Mouse (Mus musculus): ENCODE results near the gene Zmiz1. TPM values are rescaled to one million over a fixed set of nuclear protein-coding genes. Genes with fewer than 3 reads are reported as not detected.
A peak's percentile ranks its signal among the peaks of the same experiment; 100 is the strongest.

Gene Zmiz1
- polyA plus RNA-seq, 1 experiment from 2014 or later = 6.1 TPM

GRCm38 (mm10) chr14:25693271-25693887 is 234.4 kb downstream of the Zmiz1 start:
- H3K4me2 ChIP-seq (ENCODE audit: low read depth, low read length) = peak overlapping the region; percentile 94
- H3K27me3 ChIP-seq (ENCODE audit: control insufficient read depth, insufficient read depth, low read depth, low read length) = no peaks in the 10 kb centered on the region
- H3K36me3 ChIP-seq (ENCODE audit: control insufficient read depth, insufficient read depth) = no peaks in the 10 kb centered on the region; the same call in 1 of the 2 replicates
- H3K9ac ChIP-seq (ENCODE audit: low read depth, low read length) = peak overlapping the region; percentile 30; the same call in 1 of the 2 replicates
- H3K4me3 ChIP-seq (ENCODE audit: low read depth, low read length) = peak overlapping the region; percentile 82
- H3K27ac ChIP-seq (ENCODE audit: low read length) = no peak overlapping the region
- ATAC-seq (ENCODE audit: low read depth) = peak; percentile 1; the same call in 1 of the 2 replicates
- peaks cover 16% of the 10 kb centered on the region for H3K4me1 ChIP-seq (ENCODE audit: control insufficient read depth, low read depth, low read length)
- H3K9me3 ChIP-seq (replicated peaks; ENCODE audit: control insufficient read depth, low read length) = no peaks in the 10 kb centered on the region
- 51% methylated on average over 6 of the region's 6 CpGs for WGBS (ENCODE audit: insufficient replicate concordance)

- peaks cover 16% of the 10 kb centered on the region for H3K4me1 ChIP-seq (ENCODE audit: control insufficient read depth, low read depth, low read length)
- peak; percentile 93 for ATAC-seq (ENCODE audit: low read depth)
- WGBS (ENCODE audit: insufficient replicate concordance) = under 1% methylated on average over 63 of the region's 70 CpGs
These were observed 235.0 kb downstream of the Zmiz1 start, which contains the start of gene Ppif for GRCm38 (mm10) chr14:25693888-25694568. Ppif (plus strand) TSS chr14:25694154.

GRCm38 (mm10) chr14:25694569-25694897 is 235.5 kb downstream of the Zmiz1 start:
- peak overlapping the region; percentile 76 for H3K9ac ChIP-seq (ENCODE audit: low read depth, low read length)
- peak overlapping the region; percentile 82 for H3K4me3 ChIP-seq (ENCODE audit: low read depth, low read length)
- peak overlapping the region; percentile 94 for H3K4me2 ChIP-seq (ENCODE audit: low read depth, low read length)
- H3K27ac ChIP-seq (ENCODE audit: low read length) = no peak overlapping the region; the same call in 1 of the 2 replicates
- peaks cover 3% of the 10 kb centered on the region for H3K36me3 ChIP-seq (ENCODE audit: control insufficient read depth, insufficient read depth)
- 1% methylated on average over 10 of the region's 10 CpGs for WGBS (ENCODE audit: insufficient replicate concordance)
- ATAC-seq (ENCODE audit: low read depth) = peak; percentile 54
- H3K27me3 ChIP-seq (ENCODE audit: control insufficient read depth, insufficient read depth, low read depth, low read length) = no peaks in the 10 kb centered on the region
- H3K9me3 ChIP-seq (replicated peaks; ENCODE audit: control insufficient read depth, low read length) = no peaks in the 10 kb centered on the region
- peaks cover 16% of the 10 kb centered on the region for H3K4me1 ChIP-seq (ENCODE audit: control insufficient read depth, low read depth, low read length)

More at GRCm38 (mm10) chr14:25693888-25694568, 235.0 kb downstream of the Zmiz1 start, which contains the start of gene Ppif:
- peak within 1 kb of the TSS; percentile 49; the same call in 1 of the 2 replicates for H3K27ac ChIP-seq (ENCODE audit: low read length)
- H3K9ac ChIP-seq (ENCODE audit: low read depth, low read length) = peak within 1 kb of the TSS; percentile 76
- no peaks in the 10 kb centered on the region for H3K9me3 ChIP-seq (replicated peaks; ENCODE audit: control insufficient read depth, low read length)
- peak within 1 kb of the TSS; percentile 94 for H3K4me2 ChIP-seq (ENCODE audit: low read depth, low read length)
- no peaks in the 10 kb centered on the region for H3K27me3 ChIP-seq (ENCODE audit: control insufficient read depth, insufficient read depth, low read depth, low read length)
- peaks cover 2% of the 10 kb centered on the region; the same call in 1 of the 2 replicates for H3K36me3 ChIP-seq (ENCODE audit: control insufficient read depth, insufficient read depth)
- H3K4me3 ChIP-seq (ENCODE audit: low read depth, low read length) = peak within 1 kb of the TSS; percentile 82

GRCm38 (mm10) chr14:25695059-25695458 is 236.1 kb downstream of the Zmiz1 start:
- no peak overlapping the region for H3K27ac ChIP-seq (ENCODE audit: low read length)
- peak overlapping the region; percentile 94 for H3K4me2 ChIP-seq (ENCODE audit: low read depth, low read length)
- peak overlapping the region; percentile 82 for H3K4me3 ChIP-seq (ENCODE audit: low read depth, low read length)
- H3K4me1 ChIP-seq (ENCODE audit: control insufficient read depth, low read depth, low read length) = peaks cover 16% of the 10 kb centered on the region
- no peak for ATAC-seq (ENCODE audit: low read depth)
- peak overlapping the region; percentile 76; the same call in 1 of the 2 replicates for H3K9ac ChIP-seq (ENCODE audit: low read depth, low read length)
- no peaks in the 10 kb centered on the region for H3K9me3 ChIP-seq (replicated peaks; ENCODE audit: control insufficient read depth, low read length)
- peaks cover 5% of the 10 kb centered on the region for H3K36me3 ChIP-seq (ENCODE audit: control insufficient read depth, insufficient read depth)
- H3K27me3 ChIP-seq (ENCODE audit: control insufficient read depth, insufficient read depth, low read depth, low read length) = no peaks in the 10 kb centered on the region
- 10% methylated on average over 6 of the region's 6 CpGs for WGBS (ENCODE audit: insufficient replicate concordance)

- ATAC-seq (ENCODE audit: low read depth) = no peak
- no peaks in the 10 kb centered on the region for H3K27me3 ChIP-seq (ENCODE audit: control insufficient read depth, insufficient read depth, low read depth, low read length)
- H3K4me3 ChIP-seq (ENCODE audit: low read depth, low read length) = no peak overlapping the region
- H3K9me3 ChIP-seq (replicated peaks; ENCODE audit: control insufficient read depth, low read length) = no peaks in the 10 kb centered on the region
- H3K4me1 ChIP-seq (ENCODE audit: control insufficient read depth, low read depth, low read length) = peaks cover 16% of the 10 kb centered on the region
- no peak overlapping the region for H3K9ac ChIP-seq (ENCODE audit: low read depth, low read length)
- no peak overlapping the region for H3K27ac ChIP-seq (ENCODE audit: low read length)
- no peak overlapping the region for H3K4me2 ChIP-seq (ENCODE audit: low read depth, low read length)
- 56% methylated on average over 2 of the region's 2 CpGs for WGBS (ENCODE audit: insufficient replicate concordance)
- peaks cover 5% of the 10 kb centered on the region for H3K36me3 ChIP-seq (ENCODE audit: control insufficient read depth, insufficient read depth)
These were observed 237.4 kb downstream of the Zmiz1 start for GRCm38 (mm10) chr14:25696356-25696755.

- Histone ChIP-seq H3K9ac (ENCODE audit: low read depth, low read length) (no peak overlapping the region), H3K4me1 (ENCODE audit: control insufficient read depth, low read depth, low read length) (no peaks in the 10 kb centered on the region), H3K27ac (ENCODE audit: low read length) (no peak overlapping the region), H3K36me3 (ENCODE audit: control insufficient read depth, insufficient read depth) (peaks cover 5% of the 10 kb centered on the region), H3K4me3 (ENCODE audit: low read depth, low read length) (no peak overlapping the region), H3K9me3 (replicated peaks; ENCODE audit: control insufficient read depth, low read length) (no peaks in the 10 kb centered on the region), H3K27me3 (ENCODE audit: control insufficient read depth, insufficient read depth, low read depth, low read length) (no peaks in the 10 kb centered on the region), H3K4me2 (ENCODE audit: low read depth, low read length) (no peak overlapping the region)
- no peak for ATAC-seq (ENCODE audit: low read depth)
These were observed 243.0 kb downstream of the Zmiz1 start for GRCm38 (mm10) chr14:25701986-25702385.

GRCm38 (mm10) chr14:25707691-25708181 is 248.8 kb downstream of the Zmiz1 start:
- H3K36me3 ChIP-seq (ENCODE audit: control insufficient read depth, insufficient read depth) = no peaks in the 10 kb centered on the region
- H3K9ac ChIP-seq (ENCODE audit: low read depth, low read length) = no peak overlapping the region
- H3K4me3 ChIP-seq (ENCODE audit: low read depth, low read length) = no peak overlapping the region
- ATAC-seq (ENCODE audit: low read depth) = no peak
- H3K9me3 ChIP-seq (replicated peaks; ENCODE audit: control insufficient read depth, low read length) = no peaks in the 10 kb centered on the region
- no peak overlapping the region for H3K4me2 ChIP-seq (ENCODE audit: low read depth, low read length)
- H3K27me3 ChIP-seq (ENCODE audit: control insufficient read depth, insufficient read depth, low read depth, low read length) = no peaks in the 10 kb centered on the region
- H3K27ac ChIP-seq (ENCODE audit: low read length) = no peak overlapping the region
- peaks cover 33% of the 10 kb centered on the region for H3K4me1 ChIP-seq (ENCODE audit: control insufficient read depth, low read depth, low read length)
- 22% methylated on average over 5 of the region's 5 CpGs for WGBS (ENCODE audit: insufficient replicate concordance)

- Histone ChIP-seq H3K9me3 (replicated peaks; ENCODE audit: control insufficient read depth, low read length) (no peaks in the 10 kb centered on the region), H3K4me2 (ENCODE audit: low read depth, low read length) (no peak overlapping the region), H3K9ac (ENCODE audit: low read depth, low read length) (no peak overlapping the region), H3K27me3 (ENCODE audit: control insufficient read depth, insufficient read depth, low read depth, low read length) (no peaks in the 10 kb centered on the region), H3K4me3 (ENCODE audit: low read depth, low read length) (no peak overlapping the region), H3K27ac (ENCODE audit: low read length) (no peak overlapping the region), H3K36me3 (ENCODE audit: control insufficient read depth, insufficient read depth) (no peaks in the 10 kb centered on the region), H3K4me1 (ENCODE audit: control insufficient read depth, low read depth, low read length) (peaks cover 33% of the 10 kb centered on the region)
- WGBS (ENCODE audit: insufficient replicate concordance) = 33% methylated on average over 4 of the region's 4 CpGs
- no peak for ATAC-seq (ENCODE audit: low read depth)
These were observed 249.5 kb downstream of the Zmiz1 start for GRCm38 (mm10) chr14:25708451-25708850.

- WGBS (ENCODE audit: insufficient replicate concordance) = 78% methylated on average over 2 of the region's 2 CpGs
- no peaks in the 10 kb centered on the region for H3K36me3 ChIP-seq (ENCODE audit: control insufficient read depth, insufficient read depth)
- no peak overlapping the region for H3K4me3 ChIP-seq (ENCODE audit: low read depth, low read length)
- peak overlapping the region; percentile 57 for H3K27ac ChIP-seq (ENCODE audit: low read length)
- no peaks in the 10 kb centered on the region for H3K9me3 ChIP-seq (replicated peaks; ENCODE audit: control insufficient read depth, low read length)
- no peak overlapping the region for H3K9ac ChIP-seq (ENCODE audit: low read depth, low read length)
- no peak overlapping the region for H3K4me2 ChIP-seq (ENCODE audit: low read depth, low read length)
- no peaks in the 10 kb centered on the region for H3K27me3 ChIP-seq (ENCODE audit: control insufficient read depth, insufficient read depth, low read depth, low read length)
- H3K4me1 ChIP-seq (ENCODE audit: control insufficient read depth, low read depth, low read length) = peaks cover 33% of the 10 kb centered on the region
- ATAC-seq (ENCODE audit: low read depth) = no peak
These were observed 249.9 kb downstream of the Zmiz1 start for GRCm38 (mm10) chr14:25708917-25709316.

All from liver, embryonic 16.5 days (tissue).